Mouse (Mus musculus) forebrain, embryonic 15.5 days (tissue): ENCODE data around the gene Hs6st3. TPM values are rescaled to one million over a fixed set of nuclear protein-coding genes. Genes with fewer than 3 reads are reported as not detected.

ENCODE experiments used
- ATAC-seq: fragments of 200-750 bp; cut with Nextera tagmentation; replicated peaks from 2 replicates; pipeline ENCODE4 v1.8.0; 2017; ENCODE audit warnings: mild to moderate bottlenecking, moderate TSS enrichment, moderate library complexity
- H3K27ac ChIP-seq: fragments of 300-500 bp; sonication (generic); replicated peaks from 2 replicates; pipeline ENCODE4 v1.5.1; 2015; ENCODE audit warnings: mild to moderate bottlenecking, inconsistent platforms
- H3K27me3 ChIP-seq: fragments of 300-500 bp; sonication (generic); 2 replicates; pipeline ENCODE4 v1.6.1; 2015; ENCODE audit warnings: inconsistent platforms
- H3K36me3 ChIP-seq: fragments of 300-500 bp; sonication (generic); 2 replicates; pipeline ENCODE4 v1.6.1; 2015; ENCODE audit warnings: mild to moderate bottlenecking, inconsistent platforms
- H3K4me1 ChIP-seq: fragments of 300-500 bp; sonication (generic); 2 replicates; pipeline ENCODE4 v1.6.1; 2015; ENCODE audit warnings: inconsistent platforms
- H3K4me2 ChIP-seq: fragments of 300-500 bp; sonication (generic); replicated peaks from 2 replicates; pipeline ENCODE4 v1.6.1; 2015; ENCODE audit warnings: mild to moderate bottlenecking, inconsistent platforms
- H3K4me3 ChIP-seq: fragments of 300-500 bp; sonication (generic); 2 replicates; pipeline ENCODE4 v1.5.1; 2015; ENCODE audit warnings: mild to moderate bottlenecking, inconsistent platforms
- H3K9ac ChIP-seq: fragments of 300-500 bp; sonication (generic); replicated peaks from 2 replicates; pipeline ENCODE4 v1.6.1; 2015; ENCODE audit warnings: mild to moderate bottlenecking, inconsistent platforms
- H3K9me3 ChIP-seq: fragments of 300-500 bp; sonication (generic); 2 replicates; pipeline ENCODE4 v1.6.1; 2016; ENCODE audit warnings: inconsistent platforms
- WGBS: fragments of 180-500 bp; shearing (Covaris S2); methylation state at CpG from one replicate; pipeline ENCODE4 v1.1.7; 2015; ENCODE audit warnings: mixed read lengths; 5-methylcytosine and 5-hydroxymethylcytosine counted together
- polyA plus RNA-seq: library from polyadenylated mRNA; unstranded; fragments of >200 nt; fragmentation: Nextera tagmentation; extraction: Ambion mirVana; gene quantifications from 2 replicates; pipeline ENCODE4 v1.2.1, GENCODE M21; 2015

Gene Hs6st3
- 1.0 and 1.4 TPM in 2 replicates for polyA plus RNA-seq

- no peak within 1 kb of the TSS for H3K27ac ChIP-seq
Observed at GRCm38 (mm10) chr14:119137906-119138785, at the start of gene Hs6st3. TSS of gene Hs6st3 (plus strand) at chr14:119138341.

GRCm38 (mm10) chr14:119098851-119099569 lies 39.1 kb upstream of the Hs6st3 start, which contains the start of gene Uggt2:
TSS of gene Uggt2 (minus strand) at chr14:119099430.
- peak within 1 kb of the TSS; percentile 75 for H3K4me3 ChIP-seq
- peak within 1 kb of the TSS; percentile 95 for H3K9ac ChIP-seq
- ATAC-seq = peak; percentile 97
- peaks cover 19% of the 10 kb centered on the region for H3K4me1 ChIP-seq
- no peaks in the 10 kb centered on the region for H3K36me3 ChIP-seq
- peak within 1 kb of the TSS; percentile 74 for H3K27ac ChIP-seq
- no peaks in the 10 kb centered on the region for H3K9me3 ChIP-seq
- WGBS = under 1% methylated on average over 70 of the region's 72 CpGs
- no peaks in the 10 kb centered on the region for H3K27me3 ChIP-seq
- H3K4me2 ChIP-seq = peak within 1 kb of the TSS; percentile 91

More at GRCm38 (mm10) chr14:119137906-119138785, at the start of gene Hs6st3:
- peaks cover 33% of the 10 kb centered on the region for H3K27me3 ChIP-seq
- H3K4me1 ChIP-seq = peaks cover 23% of the 10 kb centered on the region
- no peaks in the 10 kb centered on the region for H3K9me3 ChIP-seq
- peak; percentile 60 for ATAC-seq
- WGBS = under 1% methylated on average over 98 of the region's 100 CpGs
- H3K36me3 ChIP-seq = no peaks in the 10 kb centered on the region
- peak within 1 kb of the TSS; percentile 59 for H3K4me3 ChIP-seq
- H3K9ac ChIP-seq = peak within 1 kb of the TSS; percentile 51
- peak within 1 kb of the TSS; percentile 92 for H3K4me2 ChIP-seq

- 1% methylated on average over 13 of the region's 13 CpGs for WGBS
- Histone ChIP-seq H3K36me3 (no peaks in the 10 kb centered on the region), H3K4me3 (peak overlapping the region; percentile 75)
Observed at GRCm38 (mm10) chr14:119099570-119099891, 38.6 kb upstream of the Hs6st3 start.

GRCm38 (mm10) chr14:119107591-119107990 lies 30.6 kb upstream of the Hs6st3 start:
- no peaks in the 10 kb centered on the region for H3K4me1 ChIP-seq
- H3K27me3 ChIP-seq = no peaks in the 10 kb centered on the region
- no peak for ATAC-seq
- no peaks in the 10 kb centered on the region for H3K9me3 ChIP-seq
- WGBS = 71% methylated on average over 8 of the region's 8 CpGs
- no peak overlapping the region for H3K27ac ChIP-seq
- no peaks in the 10 kb centered on the region for H3K36me3 ChIP-seq
- no peak overlapping the region for H3K4me3 ChIP-seq
- no peak overlapping the region for H3K4me2 ChIP-seq
- H3K9ac ChIP-seq = no peak overlapping the region

More at GRCm38 (mm10) chr14:119099570-119099891, 38.6 kb upstream of the Hs6st3 start:
- Histone ChIP-seq H3K9me3 (no peaks in the 10 kb centered on the region), H3K4me2 (peak overlapping the region; percentile 91), H3K27ac (peak overlapping the region; percentile 74), H3K4me1 (peaks cover 19% of the 10 kb centered on the region), H3K27me3 (no peaks in the 10 kb centered on the region), H3K9ac (peak overlapping the region; percentile 95)
- peak; percentile 78; the same call in 1 of the 2 replicates for ATAC-seq

- no peak for ATAC-seq
- Histone ChIP-seq H3K9me3 (no peaks in the 10 kb centered on the region), H3K9ac (no peak overlapping the region), H3K4me3 (no peak overlapping the region), H3K4me1 (no peaks in the 10 kb centered on the region), H3K27ac (no peak overlapping the region), H3K4me2 (no peak overlapping the region), H3K27me3 (no peaks in the 10 kb centered on the region), H3K36me3 (no peaks in the 10 kb centered on the region)
- 51% methylated on average over 7 of the region's 7 CpGs for WGBS
Observed at GRCm38 (mm10) chr14:119108776-119109301, 29.3 kb upstream of the Hs6st3 start.

- Histone ChIP-seq H3K9ac (no peak overlapping the region), H3K4me3 (no peak overlapping the region), H3K4me2 (no peak overlapping the region), H3K36me3 (no peaks in the 10 kb centered on the region), H3K4me1 (no peaks in the 10 kb centered on the region), H3K27ac (no peak overlapping the region), H3K9me3 (no peaks in the 10 kb centered on the region), H3K27me3 (no peaks in the 10 kb centered on the region)
- 80% methylated on average over 3 of the region's 3 CpGs for WGBS
- ATAC-seq = no peak
Observed at GRCm38 (mm10) chr14:119109776-119110218, 28.3 kb upstream of the Hs6st3 start.

GRCm38 (mm10) chr14:119112558-119112957 lies 25.6 kb upstream of the Hs6st3 start:
- Histone ChIP-seq H3K4me3 (no peak overlapping the region), H3K4me2 (no peak overlapping the region), H3K27ac (no peak overlapping the region), H3K9ac (no peak overlapping the region), H3K36me3 (no peaks in the 10 kb centered on the region), H3K9me3 (no peaks in the 10 kb centered on the region), H3K4me1 (no peaks in the 10 kb centered on the region), H3K27me3 (no peaks in the 10 kb centered on the region)
- no peak for ATAC-seq
- WGBS = 76% methylated on average over 6 of the region's 6 CpGs

GRCm38 (mm10) chr14:119123582-119123981 lies 14.6 kb upstream of the Hs6st3 start:
- 5% methylated on average over 12 of the region's 12 CpGs for WGBS
- H3K4me1 ChIP-seq = no peaks in the 10 kb centered on the region
- peak overlapping the region; percentile 31 for H3K4me3 ChIP-seq
- no peak overlapping the region for H3K27ac ChIP-seq
- no peaks in the 10 kb centered on the region for H3K9me3 ChIP-seq
- no peaks in the 10 kb centered on the region for H3K36me3 ChIP-seq
- no peaks in the 10 kb centered on the region for H3K27me3 ChIP-seq
- ATAC-seq = peak; percentile 72
- peak overlapping the region; percentile 32 for H3K9ac ChIP-seq
- H3K4me2 ChIP-seq = peak overlapping the region; percentile 43

- H3K9me3 ChIP-seq = no peaks in the 10 kb centered on the region
- ATAC-seq = peak; percentile 87
- WGBS = 24% methylated on average over 3 of the region's 3 CpGs
- H3K36me3 ChIP-seq = no peaks in the 10 kb centered on the region
- H3K4me1 ChIP-seq = no peaks in the 10 kb centered on the region
- H3K9ac ChIP-seq = no peak overlapping the region
- H3K4me3 ChIP-seq = peak overlapping the region; percentile 31; the same call in 1 of the 2 replicates
- no peaks in the 10 kb centered on the region for H3K27me3 ChIP-seq
- no peak overlapping the region for H3K27ac ChIP-seq
- peak overlapping the region; percentile 43 for H3K4me2 ChIP-seq
Observed at GRCm38 (mm10) chr14:119124061-119124460, 14.1 kb upstream of the Hs6st3 start.

- ATAC-seq = no peak
- H3K36me3 ChIP-seq = no peaks in the 10 kb centered on the region
- WGBS = 45% methylated on average over 4 of the region's 4 CpGs
Observed at GRCm38 (mm10) chr14:119125840-119126239, 12.3 kb upstream of the Hs6st3 start.

GRCm38 (mm10) chr14:119127330-119127729 lies 10.8 kb upstream of the Hs6st3 start:
- 97% methylated on average over 2 of the region's 2 CpGs for WGBS
- H3K9ac ChIP-seq = no peak overlapping the region
- no peaks in the 10 kb centered on the region for H3K9me3 ChIP-seq
- no peaks in the 10 kb centered on the region for H3K36me3 ChIP-seq
- no peaks in the 10 kb centered on the region for H3K4me1 ChIP-seq
- H3K4me3 ChIP-seq = no peak overlapping the region
- no peak overlapping the region for H3K27ac ChIP-seq
- 0 out of 2 replicates have a peak, but pooled peaks have one; percentile 29 for ATAC-seq
- no peaks in the 10 kb centered on the region for H3K27me3 ChIP-seq
- H3K4me2 ChIP-seq = no peak overlapping the region

More at GRCm38 (mm10) chr14:119125840-119126239, 12.3 kb upstream of the Hs6st3 start:
- Histone ChIP-seq H3K4me3 (no peak overlapping the region), H3K27ac (no peak overlapping the region), H3K27me3 (no peaks in the 10 kb centered on the region), H3K9me3 (no peaks in the 10 kb centered on the region), H3K4me1 (no peaks in the 10 kb centered on the region), H3K4me2 (no peak overlapping the region), H3K9ac (no peak overlapping the region)

- Histone ChIP-seq H3K27me3 (peaks cover 33% of the 10 kb centered on the region), H3K4me1 (peaks cover 23% of the 10 kb centered on the region), H3K9ac (peak overlapping the region; percentile 51), H3K9me3 (no peaks in the 10 kb centered on the region), H3K4me3 (peak overlapping the region; percentile 59), H3K27ac (no peak overlapping the region), H3K36me3 (no peaks in the 10 kb centered on the region), H3K4me2 (peak overlapping the region; percentile 92)
- WGBS = under 1% methylated on average over 38 of the region's 38 CpGs
- peak; percentile 97 for ATAC-seq
Observed at GRCm38 (mm10) chr14:119137512-119137905, 632 bp upstream of the Hs6st3 start.
